Mouse (Mus musculus): ENCODE measurements at regions not wholly inside any gene's neighbourhood (a gene's known extent, or its start where the extent isn't known, plus 50 kb on each side); places are given as distances from the start of the nearest gene placed in this dataset.

DNA sequence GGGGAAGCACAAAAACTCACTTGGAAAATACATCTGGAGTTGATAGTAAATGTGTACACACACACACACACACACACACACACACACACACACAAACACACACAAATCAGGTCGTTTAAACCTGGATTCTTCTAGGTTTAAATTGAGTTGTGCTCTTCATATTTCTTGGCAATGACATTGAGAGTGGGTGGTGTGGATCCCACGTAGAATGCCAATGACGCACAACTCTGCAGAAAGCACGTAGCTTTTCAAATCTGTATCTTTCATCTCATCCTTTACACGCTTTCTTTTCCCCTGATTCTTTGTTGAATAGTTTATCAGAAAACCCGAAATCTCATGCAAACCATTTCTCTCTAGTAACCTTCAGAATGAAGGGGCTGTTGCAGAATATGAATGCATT, 424.3 kb upstream of the Celf2 start:
- H3K27me3 ChIP-seq (replicated peaks) = no peaks in the 10 kb centered on the region
- H3K36me3 ChIP-seq (replicated peaks in 1 of 2; ENCODE audit: control insufficient read depth in 1 of 2, insufficient read depth in 1 of 2, low read length in 1 of 2) = no peaks in the 10 kb centered on the region
- no peaks in the 10 kb centered on the region for H3K9me3 ChIP-seq (replicated peaks; ENCODE audit: low read length)
- H3K27ac ChIP-seq (ENCODE audit: insufficient read depth, low read depth) = no peak overlapping the region
- H3K9ac ChIP-seq (ENCODE audit: insufficient read depth, low read depth) = no peak overlapping the region
- no peaks in the 10 kb centered on the region for H3K79me2 ChIP-seq (replicated peaks; ENCODE audit: control insufficient read depth, extremely low read depth, insufficient read depth, poor library complexity, severe bottlenecking)
- dilution Hi-C loops (cut with MboI; ENCODE audit: extremely low pct_ligation_motif_present, extremely low pct_unique_long_range_greater_than_20kb, low sequenced_read_pairs) = no loop called here
- H3K4me1 ChIP-seq (ENCODE audit: control insufficient read depth in 1 of 2, insufficient read depth in 2 of 2) = no peaks in the 10 kb centered on the region
- in situ Hi-C loops (cut with MboI; ENCODE audit: low pct_ligation_motif_present, low pct_unique_long_range_greater_than_20kb, low sequenced_read_pairs) = no loop called here
- no peak for TF ChIP-seq RAD21 (IDR thresholded peaks at IDR 0.05; ENCODE audit: low read depth, low read length)
- TF ChIP-seq ZC3H11A (IDR thresholded peaks at IDR 0.05; ENCODE audit: low read depth, low read length) = no peak
- TF ChIP-seq RCOR1 (conservative IDR thresholded peaks at IDR 0.05; ENCODE audit: low read depth, low read length) = no peak
- TF ChIP-seq ETS1 (conservative IDR thresholded peaks at IDR 0.05; ENCODE audit: low read depth, low read length) = no peak
- no peak for TF ChIP-seq MEF2A (IDR thresholded peaks at IDR 0.05; ENCODE audit: borderline replicate concordance, low read depth, low read length)
- no peak for TF ChIP-seq ZNF384 (IDR thresholded peaks at IDR 0.05; ENCODE audit: low read depth, low read length)
- no peak for TF ChIP-seq BHLHE40 (IDR thresholded peaks at IDR 0.05; ENCODE audit: low read depth, low read length)
- no peak for TF ChIP-seq MXI1 (IDR thresholded peaks at IDR 0.05; ENCODE audit: low read depth, low read length)
- H3K4me3 ChIP-seq (replicated peaks in 1 of 3; ENCODE audit: low read depth in 2 of 3, low read length in 2 of 3, poor library complexity in 1 of 3) = no peak overlapping the region
- DNase-seq (ENCODE audit: extremely low read depth) = no peak
- H3K4me2 ChIP-seq (ENCODE audit: insufficient read depth, low read depth, poor library complexity, severe bottlenecking) = no peak overlapping the region

GRCm38 (mm10) chr2:7906271-7906670, 396.9 kb upstream of the Celf2 start:
- H3K4me1 ChIP-seq (ENCODE audit: control insufficient read depth in 1 of 2, insufficient read depth in 2 of 2) = no peaks in the 10 kb centered on the region
- dilution Hi-C loops (cut with MboI; ENCODE audit: extremely low pct_ligation_motif_present, extremely low pct_unique_long_range_greater_than_20kb, low sequenced_read_pairs) = no loop called here
- no peaks in the 10 kb centered on the region for H3K79me2 ChIP-seq (replicated peaks; ENCODE audit: control insufficient read depth, extremely low read depth, insufficient read depth, poor library complexity, severe bottlenecking)
- no peak overlapping the region for H3K9ac ChIP-seq (ENCODE audit: insufficient read depth, low read depth)
- no peak overlapping the region for H3K4me3 ChIP-seq (replicated peaks in 1 of 3; ENCODE audit: low read depth in 2 of 3, low read length in 2 of 3, poor library complexity in 1 of 3)
- H3K9me3 ChIP-seq (replicated peaks; ENCODE audit: low read length) = no peaks in the 10 kb centered on the region
- in situ Hi-C loops (cut with MboI; ENCODE audit: low pct_ligation_motif_present, low pct_unique_long_range_greater_than_20kb, low sequenced_read_pairs) = no loop called here
- no peak for TF ChIP-seq POLR2A (IDR thresholded peaks at IDR 0.05; ENCODE audit: low read depth, low read length)
- no peak for TF ChIP-seq ZNF384 (IDR thresholded peaks at IDR 0.05; ENCODE audit: low read depth, low read length)
- no peak for TF ChIP-seq USF2 (conservative IDR thresholded peaks at IDR 0.05; ENCODE audit: low read depth, low read length)
- TF ChIP-seq BHLHE40 (IDR thresholded peaks at IDR 0.05; ENCODE audit: low read depth, low read length) = no peak
- no peak for TF ChIP-seq UBTF (IDR thresholded peaks at IDR 0.05; ENCODE audit: low read depth, low read length)
- no peak for TF ChIP-seq EP300 (IDR thresholded peaks at IDR 0.05; ENCODE audit: low read length)
- TF ChIP-seq ZC3H11A (IDR thresholded peaks at IDR 0.05; ENCODE audit: low read depth, low read length) = no peak
- TF ChIP-seq ZMIZ1 (IDR thresholded peaks at IDR 0.05; ENCODE audit: low read depth, low read length) = no peak
- no peak for TF ChIP-seq E2F4 (IDR thresholded peaks at IDR 0.05; ENCODE audit: insufficient replicate concordance, low read depth, low read length)
- no peak for TF ChIP-seq MAZ (IDR thresholded peaks at IDR 0.05; ENCODE audit: low read depth, low read length)
- TF ChIP-seq JUND (conservative IDR thresholded peaks at IDR 0.05; ENCODE audit: low read depth, low read length) = no peak
- no peaks in the 10 kb centered on the region for H3K36me3 ChIP-seq (replicated peaks in 1 of 2; ENCODE audit: control insufficient read depth in 1 of 2, insufficient read depth in 1 of 2, low read length in 1 of 2)
- H3K4me2 ChIP-seq (ENCODE audit: insufficient read depth, low read depth, poor library complexity, severe bottlenecking) = no peak overlapping the region
- no peak overlapping the region for H3K27ac ChIP-seq (ENCODE audit: insufficient read depth, low read depth)
- H3K27me3 ChIP-seq (replicated peaks) = no peaks in the 10 kb centered on the region
- no peak for DNase-seq (ENCODE audit: extremely low read depth)

All from CH12.LX (cell line).